Comparison of ENCODE assay signal across 19 mouse cellular contexts in the genomic region with DNA sequence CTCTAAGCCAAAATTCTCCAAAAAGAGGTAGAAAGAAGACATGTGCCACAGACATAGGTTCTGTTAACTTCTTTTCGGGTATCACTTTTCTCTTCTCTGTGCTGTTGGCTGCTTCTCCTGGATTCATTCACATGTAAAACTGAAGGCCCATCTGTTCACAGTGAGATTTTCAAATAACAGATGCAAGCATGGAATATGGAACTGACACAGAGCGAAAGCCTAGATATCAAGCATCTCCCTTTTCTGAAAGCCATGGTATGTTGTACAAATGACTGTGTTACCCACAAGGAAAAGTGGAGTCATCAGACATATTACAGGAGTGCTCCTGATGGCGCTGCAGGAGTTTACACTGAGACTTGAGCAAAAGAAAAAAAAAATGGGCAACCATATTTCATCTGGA.
DNase-seq lines count a peak whose midpoint lies in the region; ATAC-seq and TF ChIP-seq lines count a peak whose summit lies in the region.
"Had no signal": no experiment of that assay in that cellular context is flagged by ENCODE, and none has a peak within 500 bp of the region (broad histone marks: within the 10 kb centered on the region; RNA-seq: fewer than 3 reads in every experiment).

No protein-coding gene starts in this region.

- TF ChIP-seq CTCF in forebrain, postnatal 0 days (IDR thresholded peaks at IDR 0.05; ENCODE audit: low read depth) = peak; percentile 20; the same call in 1 of the 2 replicates

- no peaks in the 10 kb centered on the region for H3K27me3 ChIP-seq in forebrain, postnatal 0 days (ENCODE audit: insufficient read depth, low read length)
- H3K27me3 ChIP-seq in midbrain, embryonic 15.5 days (replicated peaks) = no peaks in the 10 kb centered on the region
- H3K27me3 ChIP-seq: kidney, embryonic 15.5 days; neural tube, embryonic 15.5 days had no signal

- no peak overlapping the region for H3K4me3 ChIP-seq in forebrain, postnatal 0 days (ENCODE audit: low read depth, low read length)
- no peak overlapping the region for H3K4me3 ChIP-seq in midbrain, embryonic 15.5 days
- H3K4me3 ChIP-seq: gastrocnemius, adult 2 months; hindbrain, embryonic 10.5 days; kidney, embryonic 15.5 days; neural tube, embryonic 15.5 days had no signal

- H3K4me2 ChIP-seq in forebrain, postnatal 0 days (ENCODE audit: low read depth) = no peak overlapping the region
- H3K4me2 ChIP-seq in midbrain, embryonic 15.5 days = no peak overlapping the region
- H3K4me2 ChIP-seq: kidney, embryonic 15.5 days; liver, embryonic 11.5 days; lung, embryonic 14.5 days; neural tube, embryonic 15.5 days had no signal

- intact Hi-C loops in left cerebral cortex, postnatal 4 days (cut with DNase I) = no loop called here

- no peaks in the 10 kb centered on the region for H3K9me3 ChIP-seq in forebrain, postnatal 0 days (ENCODE audit: low read length)
- H3K9me3 ChIP-seq in midbrain, embryonic 15.5 days = no peaks in the 10 kb centered on the region
- H3K9me3 ChIP-seq: G1E; hindbrain, embryonic 10.5 days; kidney, embryonic 15.5 days; neural tube, embryonic 15.5 days had no signal

- DNase-seq in left cerebral cortex, adult 9 months (ENCODE audit: low spot score in 2 of 2) = peak; percentile 18 to 27
- no peak for DNase-seq in left cerebral cortex, postnatal 4 days
- DNase-seq in forebrain, postnatal 0 days = peak; percentile 82
- peak; percentile 33 to 37 for DNase-seq in layer of hippocampus, adult 8-10 months (ENCODE audit: low spot score in 2 of 2)
- peak; percentile 11 for DNase-seq in right cerebral cortex, postnatal 25 days
- no peak for DNase-seq in T-cell, adult 2 months (ENCODE audit: low spot score)
- DNase-seq: adrenal gland, adult 8-10 months; cerebellum, adult 9-11 months; gastrocnemius, adult 2 months; heart, adult 11 months; lung, embryonic 14.5 days; retina, postnatal 1 day; thymus, adult 2 months had no signal

- WGBS in forebrain, postnatal 0 days = 63% methylated on average over 3 of the region's 3 CpGs
- 94% methylated on average over 3 of the region's 3 CpGs for WGBS in midbrain, embryonic 15.5 days

- ATAC-seq in forebrain, postnatal 0 days = peak; percentile 96
- no peak for ATAC-seq in midbrain, embryonic 15.5 days (replicated peaks)

- no peaks in the 10 kb centered on the region for H3K36me3 ChIP-seq in forebrain, postnatal 0 days (ENCODE audit: insufficient read depth)
- H3K36me3 ChIP-seq in midbrain, embryonic 15.5 days (replicated peaks) = no peaks in the 10 kb centered on the region
- H3K36me3 ChIP-seq: G1E; hindbrain, embryonic 10.5 days; kidney, embryonic 15.5 days; neural tube, embryonic 15.5 days had no signal

- H3K27ac ChIP-seq in forebrain, postnatal 0 days (ENCODE audit: low read depth, low read length) = no peak overlapping the region
- no peak overlapping the region for H3K27ac ChIP-seq in midbrain, embryonic 15.5 days
- H3K27ac ChIP-seq: gastrocnemius, adult 2 months; hindbrain, embryonic 10.5 days; kidney, embryonic 15.5 days; neural tube, embryonic 15.5 days had no signal

- no peaks in the 10 kb centered on the region for H3K4me1 ChIP-seq in forebrain, postnatal 0 days (ENCODE audit: insufficient read depth)
- H3K4me1 ChIP-seq in midbrain, embryonic 15.5 days = no peaks in the 10 kb centered on the region
- H3K4me1 ChIP-seq: hindbrain, embryonic 10.5 days; kidney, embryonic 15.5 days; neural tube, embryonic 15.5 days had no signal

- no peak overlapping the region for H3K9ac ChIP-seq in forebrain, postnatal 0 days
- H3K9ac ChIP-seq in midbrain, embryonic 15.5 days = no peak overlapping the region
- H3K9ac ChIP-seq: kidney, embryonic 15.5 days; lung, embryonic 14.5 days; neural tube, embryonic 15.5 days had no signal

Comparison
In these comparisons a context has a peak if more than half of its experiments do, and no peak if none do; other contexts are left out.
1. DNase-seq: peak in left cerebral cortex, adult 9 months (2 of 2), forebrain, postnatal 0 days (single experiment), layer of hippocampus, adult 8-10 months (2 of 2) and right cerebral cortex, postnatal 25 days (single experiment); none in left cerebral cortex, postnatal 4 days (single experiment) and T-cell, adult 2 months (single experiment).